Mouse (Mus musculus): ENCODE results near the gene Ttc1. TPM values are rescaled to one million over a fixed set of nuclear protein-coding genes. Genes with fewer than 3 reads are reported as not detected.
A peak's percentile ranks its signal among the peaks of the same experiment; 100 is the strongest.

Gene Ttc1
- total RNA-seq, 1 experiment from 2014 or later = 55.1 TPM

- no peak for DNase-seq
Measured at GRCm38 (mm10) chr11:43703552-43703951, 44.3 kb downstream of the Ttc1 start.

- no peak for DNase-seq
Measured at GRCm38 (mm10) chr11:43700291-43700690, 47.5 kb downstream of the Ttc1 start.

GRCm38 (mm10) chr11:43698621-43699020, 49.2 kb downstream of the Ttc1 start:
- DNase-seq = no peak

GRCm38 (mm10) chr11:43696623-43697022, 51.2 kb downstream of the Ttc1 start:
- no peak for DNase-seq

GRCm38 (mm10) chr11:43688850-43689249, 59.0 kb downstream of the Ttc1 start:
- DNase-seq = no peak

- peak; percentile 67 for DNase-seq
Measured at GRCm38 (mm10) chr11:43682415-43683217, 65.2 kb downstream of the Ttc1 start.

GRCm38 (mm10) chr11:43681472-43682414, 66.1 kb downstream of the Ttc1 start, which contains the start of gene Pwwp2a:
Gene Pwwp2a (plus strand): TSS chr11:43681998.
- DNase-seq = peak; percentile 100

Other genes starting within 250 kb of the Ttc1 start
- gene Ccnjl, start 219.2 kb downstream of the Ttc1 start, total RNA-seq (2021) = 3.2 and 3.9 TPM in 2 replicates
- 1.0 and 1.1 TPM in 2 replicates for gene 4933415A04Rik, start 161.0 kb downstream of the Ttc1 start, total RNA-seq (2021)
- not detected in 2 replicates for gene Fabp6, start 146.5 kb downstream of the Ttc1 start, total RNA-seq (2021)
- gene Pwwp2a, start 66.0 kb downstream of the Ttc1 start, total RNA-seq (2021) = 37.7 and 43.2 TPM in 2 replicates
- 1.2 TPM in 2 replicates for gene Adra1b, start 153.2 kb upstream of the Ttc1 start, total RNA-seq (2021)